Mouse (Mus musculus): ENCODE measurements at regions not wholly inside any gene's neighbourhood (a gene's known extent, or its start where the extent isn't known, plus 50 kb on each side); places are given as distances from the start of the nearest gene placed in this dataset.

DNA sequence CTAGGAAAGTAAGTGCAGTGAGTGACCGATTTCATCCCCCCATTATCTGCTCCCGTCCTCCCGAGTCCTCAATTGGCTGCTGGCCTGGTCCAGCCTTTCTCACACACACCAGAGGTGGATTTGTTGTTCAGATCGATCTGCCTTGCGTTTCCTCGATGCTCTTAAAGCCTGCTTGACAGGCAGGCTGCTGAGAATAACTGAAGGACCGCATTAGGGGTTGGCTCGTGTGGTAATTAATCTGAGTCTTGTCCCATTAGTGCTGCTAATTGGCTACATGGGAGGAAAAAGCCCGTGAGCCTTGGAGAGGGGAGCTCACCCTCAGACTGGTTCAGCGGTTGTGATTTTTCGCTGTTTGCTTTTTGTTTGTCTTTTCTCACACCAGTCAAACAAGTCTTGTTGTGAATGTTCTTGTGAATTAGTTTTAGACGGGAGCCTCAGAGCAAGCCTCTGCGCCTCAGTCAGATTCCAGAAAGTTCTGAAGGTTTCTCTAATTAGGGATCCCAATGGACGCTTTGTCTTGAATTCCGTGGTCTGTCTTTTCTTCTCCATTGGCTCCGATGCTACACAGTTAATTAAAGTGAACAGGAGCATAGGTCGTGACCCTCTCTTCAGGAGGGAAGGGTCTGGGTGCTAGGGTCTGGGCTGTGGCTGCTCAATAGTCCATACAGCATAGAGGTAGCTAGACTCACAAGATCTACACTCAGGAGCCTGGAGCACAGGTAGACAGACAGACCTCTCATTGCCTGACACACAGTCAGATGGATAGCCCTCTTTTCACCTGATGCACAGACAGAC is 226.1 kb upstream of the BB014433 start:
- in situ Hi-C loops (cut with MboI, MseI), result no loop called here

GRCm38 (mm10) chr8:15270290-15270689 is 224.4 kb upstream of the BB014433 start:
- in situ Hi-C loops (cut with MboI, MseI), result no loop called here

- in situ Hi-C loops (cut with MboI, MseI), result no loop called here
Observed at GRCm38 (mm10) chr8:15244770-15245485, 199.1 kb upstream of the BB014433 start.

- in situ Hi-C loops (cut with MboI, MseI), result no loop called here
Observed at GRCm38 (mm10) chr8:15235410-15235809, 189.5 kb upstream of the BB014433 start.

- in situ Hi-C loops (cut with MboI, MseI), result no loop called here
Observed at GRCm38 (mm10) chr8:15233241-15233640, 187.4 kb upstream of the BB014433 start.

- in situ Hi-C loops (cut with MboI, MseI), result no loop called here
Observed at GRCm38 (mm10) chr8:15230217-15230616, 184.3 kb upstream of the BB014433 start.

DNA sequence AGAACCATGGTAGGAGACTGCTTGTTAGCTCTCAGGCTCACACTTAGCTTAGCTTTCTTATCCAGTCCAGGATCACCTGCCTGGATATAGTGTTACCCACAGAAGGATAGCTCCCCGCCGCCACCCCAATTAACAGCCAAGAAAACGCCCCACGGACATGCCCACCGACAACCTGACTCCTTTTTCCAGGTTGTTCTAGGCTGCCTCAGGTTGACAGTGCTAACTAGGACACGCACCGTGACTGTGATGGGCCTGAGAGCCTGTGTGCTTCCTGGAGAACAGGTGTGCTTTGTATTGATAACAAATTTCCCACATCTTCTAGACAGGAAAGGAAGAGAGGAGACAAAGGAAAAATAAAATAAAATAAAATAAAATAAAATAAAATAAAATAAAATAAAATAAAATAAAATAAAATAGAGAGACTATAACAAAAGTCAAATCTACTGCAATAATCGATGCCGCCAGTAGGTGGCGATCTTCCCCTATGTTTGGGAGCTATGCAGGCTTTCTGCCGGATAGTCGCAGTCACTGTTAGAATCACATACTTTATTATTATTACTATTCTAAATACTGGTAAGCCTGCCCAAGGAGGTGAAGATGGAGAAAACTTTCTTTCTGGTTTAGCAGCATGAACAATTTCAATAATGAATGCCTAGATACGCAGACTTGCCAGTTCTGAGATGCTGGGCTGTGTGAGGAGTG is 175.5 kb upstream of the BB014433 start:
- in situ Hi-C loops (cut with MboI, MseI), result no loop called here

DNA sequence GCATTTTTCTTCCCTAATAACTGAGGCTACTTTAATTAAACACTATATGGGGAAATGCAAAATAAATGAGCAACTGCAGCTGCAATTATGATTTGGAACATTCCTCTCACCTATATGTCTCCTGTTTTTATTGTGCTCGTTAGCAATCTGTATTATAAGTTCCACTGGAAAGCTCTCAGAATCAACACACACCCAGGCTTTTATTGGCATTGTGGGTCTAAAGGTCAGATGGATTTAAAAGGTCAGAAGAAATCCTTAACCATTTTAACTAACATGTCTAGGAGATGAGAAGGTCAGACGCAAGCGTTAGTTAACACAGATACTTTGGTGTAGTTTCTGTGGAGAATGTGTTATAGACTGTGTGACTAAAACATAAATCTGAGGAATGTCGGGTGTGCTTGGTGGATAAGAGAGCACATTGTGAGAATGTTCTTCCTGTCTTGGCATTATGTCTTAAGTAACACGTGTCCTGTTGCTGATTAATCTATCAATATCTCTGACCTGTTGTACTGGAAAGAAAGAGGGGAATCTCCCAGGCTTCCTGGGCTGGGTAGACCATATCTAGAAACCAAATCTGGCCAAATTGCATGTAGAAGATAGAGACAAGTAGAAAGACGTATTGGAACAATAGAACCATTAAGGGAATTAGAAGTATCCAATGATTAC is 164.1 kb upstream of the BB014433 start:
- in situ Hi-C loops (cut with MboI, MseI), result loop anchor here (10.0 kb wide), 1 partner anchor 85 kb away; no protein-coding TSS in a partner anchor

DNA sequence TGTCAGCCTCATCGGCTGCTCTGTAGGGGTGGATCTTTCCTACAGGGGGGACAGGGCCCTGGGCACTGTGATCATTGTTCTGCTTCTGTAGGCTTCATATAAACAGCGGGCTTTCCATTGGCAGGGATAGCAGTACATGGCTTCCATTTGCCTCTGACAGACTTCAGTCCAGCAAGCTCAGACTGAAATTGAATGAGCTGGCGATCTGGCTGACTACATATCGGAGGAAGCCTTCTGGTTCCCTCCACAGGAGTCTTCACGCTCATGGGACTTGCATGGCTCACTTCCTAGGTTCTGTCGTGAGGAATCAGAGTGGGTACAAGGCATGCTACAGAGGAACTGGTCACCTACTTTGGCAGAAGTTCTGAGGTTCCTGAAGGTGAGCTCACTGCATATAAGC is 155.7 kb upstream of the BB014433 start:
- in situ Hi-C loops (cut with MboI, MseI), result no loop called here

DNA sequence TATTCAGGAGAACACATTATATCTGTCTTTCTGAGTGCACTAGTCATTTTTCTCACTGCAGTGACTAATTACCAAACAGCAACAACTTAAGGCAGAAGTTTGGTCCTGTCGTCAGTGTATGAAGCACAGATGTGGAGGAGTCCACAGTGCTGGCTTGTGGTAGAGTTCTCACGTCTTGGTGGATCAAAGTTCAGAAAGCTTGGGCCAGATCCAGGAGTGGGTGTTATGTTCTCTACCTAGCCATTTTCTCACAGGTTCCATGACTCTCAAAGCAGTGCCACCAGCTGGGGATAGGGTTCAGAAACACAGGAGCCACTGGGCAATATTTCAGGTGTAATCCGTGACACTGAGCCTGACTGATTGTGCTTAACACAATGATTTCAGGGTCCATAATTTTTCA is 144.8 kb upstream of the BB014433 start:
- in situ Hi-C loops (cut with MboI, MseI), result no loop called here

DNA sequence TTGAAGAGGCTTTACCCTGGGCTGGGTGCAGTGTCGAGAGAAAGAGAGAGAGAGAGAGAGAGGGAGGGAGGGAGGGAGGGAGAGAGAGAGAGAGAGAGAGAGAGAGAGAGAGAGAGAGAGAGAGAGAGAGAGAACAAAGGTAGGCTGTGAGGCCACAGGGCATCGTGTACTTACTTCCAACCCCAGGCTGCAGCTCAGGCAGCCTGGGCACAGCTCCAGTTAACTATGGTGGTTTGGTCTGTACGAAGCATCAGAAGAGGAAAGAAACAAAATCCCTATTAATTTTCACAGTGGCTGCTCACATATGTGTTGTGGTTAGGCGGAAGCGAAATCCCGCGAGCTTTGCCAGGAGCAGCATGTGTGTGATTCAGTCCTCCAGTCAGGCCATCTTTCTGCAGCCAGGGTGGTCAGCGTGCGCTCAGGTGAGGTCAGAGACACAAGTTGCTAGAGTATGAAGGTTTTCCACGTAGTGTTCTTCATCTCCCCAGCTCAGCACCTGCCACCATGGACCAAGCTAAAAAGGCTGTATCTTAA is 143.3 kb upstream of the BB014433 start:
- in situ Hi-C loops (cut with MboI, MseI), result no loop called here
